ENCODE assay signal across 11 mouse cellular contexts in genomic region chr15:60692718-60693597, GRCm38 (mm10).
DNase-seq lines count a peak whose midpoint lies in the region; ATAC-seq lines count a peak whose summit lies in the region.
"Had no signal": no experiment of that assay in that cellular context is flagged by ENCODE, and none has a peak within 500 bp of the region (broad histone marks: within the 10 kb centered on the region; RNA-seq: fewer than 3 reads in every experiment).

No protein-coding gene starts in this region.

- no peak overlapping the region for H3K9ac ChIP-seq in hindbrain, embryonic 13.5 days
- no peak overlapping the region for H3K9ac ChIP-seq in midbrain, embryonic 14.5 days (replicated peaks; ENCODE audit: low read length)
- H3K9ac ChIP-seq: hindbrain, embryonic 12.5 days; limb, embryonic 15.5 days had no signal

- H3K27me3 ChIP-seq in hindbrain, embryonic 10.5 days (ENCODE audit: insufficient read depth, poor library complexity, severe bottlenecking) = no peaks in the 10 kb centered on the region
- no peaks in the 10 kb centered on the region for H3K27me3 ChIP-seq in hindbrain, embryonic 13.5 days
- no peaks in the 10 kb centered on the region for H3K27me3 ChIP-seq in midbrain, embryonic 14.5 days (ENCODE audit: control insufficient read depth, insufficient read depth, low read length)
- H3K27me3 ChIP-seq: hindbrain, embryonic 12.5 days; limb, embryonic 15.5 days had no signal

- no peak for ATAC-seq in hindbrain, embryonic 13.5 days (ENCODE audit: low FRiP score)
- ATAC-seq in midbrain, embryonic 14.5 days (ENCODE audit: low FRiP score, low TSS enrichment) = peak; percentile 37; the same call in 1 of the 2 replicates

- H3K4me2 ChIP-seq in hindbrain, embryonic 13.5 days = no peak overlapping the region
- no peak overlapping the region for H3K4me2 ChIP-seq in midbrain, embryonic 14.5 days (ENCODE audit: low read length)
- H3K4me2 ChIP-seq: hindbrain, embryonic 12.5 days; limb, embryonic 15.5 days had no signal

- intact Hi-C loops in left cerebral cortex, postnatal 25 days (cut with DNase I) = loop anchor here (10.0 kb wide), 1 partner anchor 598 kb away; no protein-coding TSS in a partner anchor

- no peaks in the 10 kb centered on the region for H3K36me3 ChIP-seq in hindbrain, embryonic 10.5 days
- no peaks in the 10 kb centered on the region for H3K36me3 ChIP-seq in hindbrain, embryonic 13.5 days
- H3K36me3 ChIP-seq in midbrain, embryonic 14.5 days (ENCODE audit: control insufficient read depth, insufficient read depth, low read length) = no peaks in the 10 kb centered on the region
- H3K36me3 ChIP-seq: hindbrain, embryonic 12.5 days; limb, embryonic 15.5 days had no signal

- peaks cover 22% of the 10 kb centered on the region for H3K4me1 ChIP-seq in hindbrain, embryonic 10.5 days (replicated peaks)
- H3K4me1 ChIP-seq in hindbrain, embryonic 13.5 days (replicated peaks) = no peaks in the 10 kb centered on the region
- no peaks in the 10 kb centered on the region for H3K4me1 ChIP-seq in midbrain, embryonic 14.5 days (ENCODE audit: control insufficient read depth, insufficient read depth, low read length)
- H3K4me1 ChIP-seq: hindbrain, embryonic 12.5 days; limb, embryonic 15.5 days had no signal

- no peaks in the 10 kb centered on the region for H3K9me3 ChIP-seq in hindbrain, embryonic 10.5 days
- no peaks in the 10 kb centered on the region for H3K9me3 ChIP-seq in hindbrain, embryonic 13.5 days
- H3K9me3 ChIP-seq in midbrain, embryonic 14.5 days (ENCODE audit: control insufficient read depth, low read length) = no peaks in the 10 kb centered on the region
- H3K9me3 ChIP-seq: hindbrain, embryonic 12.5 days; limb, embryonic 15.5 days had no signal

- 25% methylated on average over 6 of the region's 6 CpGs for WGBS in hindbrain, embryonic 10.5 days
- WGBS in hindbrain, embryonic 13.5 days = 36% methylated on average over 6 of the region's 6 CpGs
- 6% methylated on average over 6 of the region's 6 CpGs for WGBS in midbrain, embryonic 14.5 days

- H3K4me3 ChIP-seq in hindbrain, embryonic 10.5 days = no peak overlapping the region
- no peak overlapping the region for H3K4me3 ChIP-seq in hindbrain, embryonic 13.5 days
- no peak overlapping the region for H3K4me3 ChIP-seq in midbrain, embryonic 14.5 days (replicated peaks; ENCODE audit: low read depth, low read length)
- H3K4me3 ChIP-seq: hindbrain, embryonic 12.5 days; limb, embryonic 15.5 days had no signal

- peak overlapping the region; percentile 62 for H3K27ac ChIP-seq in hindbrain, embryonic 10.5 days
- H3K27ac ChIP-seq in hindbrain, embryonic 13.5 days = no peak overlapping the region
- H3K27ac ChIP-seq in midbrain, embryonic 14.5 days (replicated peaks; ENCODE audit: low read depth, low read length) = no peak overlapping the region
- H3K27ac ChIP-seq: hindbrain, embryonic 12.5 days; limb, embryonic 15.5 days; macrophage had no signal

- peak; percentile 15 for DNase-seq in hindbrain, embryonic 10.5 days (ENCODE audit: low spot score)
- DNase-seq in left cerebral cortex, postnatal 25 days (ENCODE audit: low spot score in 2 of 2) = peak; percentile 12 to 54
- DNase-seq in left cerebral cortex, adult 11 months (ENCODE audit: low spot score) = no peak
- peak; percentile 24 for DNase-seq in embryo, embryonic 9.5 days (ENCODE audit: extremely low spot score)
- DNase-seq in midbrain, embryonic 14.5 days = peak; percentile 18
- DNase-seq in spleen, postnatal 10 days (ENCODE audit: low spot score in 2 of 2) = no peak
- DNase-seq in adrenal gland, postnatal 14 days = no peak

Comparison
In these comparisons a context has a peak if more than half of its experiments do, and no peak if none do; other contexts are left out.
1. DNase-seq: peak in hindbrain, embryonic 10.5 days (single experiment), left cerebral cortex, postnatal 25 days (2 of 2), embryo, embryonic 9.5 days (single experiment) and midbrain, embryonic 14.5 days (single experiment); none in left cerebral cortex, adult 11 months (single experiment), spleen, postnatal 10 days (0 of 2) and adrenal gland, postnatal 14 days (single experiment).